Mouse (Mus musculus) cerebellum, postnatal 25 days (tissue): ENCODE results near the gene Rars.
"Not testable (repeated sequence)": the region's sequence is repeated elsewhere in the genome, so short reads cannot be mapped to it uniquely, and the experiment has no call there.

ENCODE experiments used
- DNase-seq, 2 experiments: peaks; one replicate each; pipeline ENCODE4 v3.0.0; 2021; ENCODE audit warnings: mixed read lengths in 2 of 2

The Rars gene

GRCm38 (mm10) chr11:35834022-35834760, at the start of gene Rars:
TSS of gene Rars (minus strand) at chr11:35834506.
- DNase-seq, result peak; percentile 93 to 95

- DNase-seq, result no peak
Observed at GRCm38 (mm10) chr11:35882777-35883176, 48.5 kb upstream of the Rars start.

GRCm38 (mm10) chr11:35878559-35878897, 44.2 kb upstream of the Rars start:
- DNase-seq, result no peak

DNA sequence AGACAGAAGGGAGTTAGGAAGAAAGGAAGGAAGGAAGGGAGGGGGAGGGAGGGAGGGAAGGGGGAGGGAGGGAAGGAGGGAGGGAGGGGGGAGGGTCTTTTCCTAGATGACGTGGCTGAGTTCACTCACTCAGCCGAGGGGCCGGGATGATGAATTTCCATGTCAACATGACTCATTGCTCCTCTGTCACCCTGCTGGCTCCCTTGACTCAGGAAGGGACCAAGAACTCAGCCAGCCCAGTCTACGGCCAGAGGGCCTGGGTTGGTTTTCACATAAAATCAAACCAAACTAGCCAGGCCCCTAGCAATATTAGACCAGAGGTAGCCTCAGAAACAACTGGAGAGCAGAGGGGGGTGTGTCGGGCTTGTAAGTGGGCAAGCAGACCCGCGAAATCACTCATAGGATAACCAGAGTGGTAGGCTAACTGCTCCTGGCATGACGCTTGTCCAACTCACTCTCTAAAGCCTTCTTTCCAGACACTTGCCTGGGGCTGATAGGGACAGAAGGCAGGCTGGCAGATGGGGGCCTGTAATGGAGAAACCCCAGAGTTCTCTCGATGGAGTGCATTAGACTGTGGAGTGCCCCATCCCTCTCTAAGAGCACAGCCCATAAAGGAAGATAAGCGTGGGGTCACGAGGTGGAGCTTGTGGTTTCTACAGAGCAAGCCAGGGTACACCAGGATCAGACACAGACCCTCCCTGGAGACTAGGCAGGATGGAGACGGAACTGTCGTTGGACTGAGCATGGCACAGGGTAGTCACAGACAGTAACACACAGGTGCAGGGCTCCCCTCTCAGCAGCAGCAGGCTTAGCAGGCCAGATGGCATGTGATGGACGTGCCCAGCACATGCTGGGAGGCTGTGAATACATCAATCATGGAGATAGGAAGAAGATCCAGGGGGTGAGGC, 43.6 kb upstream of the Rars start:
- peak in 1 of 2 experiments; percentile 25 for DNase-seq

DNA sequence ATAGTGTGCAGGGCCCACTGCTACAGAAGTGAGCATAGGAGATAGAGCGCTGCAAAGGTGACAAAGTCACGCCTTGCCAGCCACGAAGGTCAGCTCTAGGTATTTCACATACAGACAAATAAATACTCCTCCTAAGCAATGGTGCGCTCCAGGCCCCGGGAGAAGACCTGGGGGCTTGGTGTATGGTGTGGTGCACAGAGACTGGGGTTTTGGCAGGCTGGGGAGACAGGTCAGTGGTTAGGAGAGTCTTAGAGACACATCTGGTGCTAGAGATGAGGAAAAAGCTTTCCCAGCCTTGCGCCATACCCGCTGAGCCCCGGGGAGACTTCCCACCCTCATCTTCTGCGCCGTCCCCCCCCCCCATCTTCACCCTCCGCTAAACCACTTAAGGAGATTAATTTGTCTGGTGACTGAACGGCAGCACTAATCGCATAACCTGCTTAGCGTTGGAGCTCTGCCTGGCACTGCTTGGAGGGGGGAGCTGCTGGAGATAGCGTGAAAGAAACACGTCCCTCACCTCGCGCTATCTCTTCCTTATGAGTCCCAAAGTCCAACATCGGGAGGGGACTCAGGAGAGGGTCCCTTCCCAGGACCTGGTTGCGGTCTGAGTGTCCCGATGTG, 39.4 kb upstream of the Rars start:
- no peak for DNase-seq

- DNase-seq, result no peak
Observed at GRCm38 (mm10) chr11:35870961-35871360, 36.7 kb upstream of the Rars start.

- no peak for DNase-seq
Observed at GRCm38 (mm10) chr11:35866140-35866539, 31.8 kb upstream of the Rars start.

GRCm38 (mm10) chr11:35864981-35865604, 30.8 kb upstream of the Rars start:
- peak in 1 of 2 experiments; percentile 25 for DNase-seq

DNA sequence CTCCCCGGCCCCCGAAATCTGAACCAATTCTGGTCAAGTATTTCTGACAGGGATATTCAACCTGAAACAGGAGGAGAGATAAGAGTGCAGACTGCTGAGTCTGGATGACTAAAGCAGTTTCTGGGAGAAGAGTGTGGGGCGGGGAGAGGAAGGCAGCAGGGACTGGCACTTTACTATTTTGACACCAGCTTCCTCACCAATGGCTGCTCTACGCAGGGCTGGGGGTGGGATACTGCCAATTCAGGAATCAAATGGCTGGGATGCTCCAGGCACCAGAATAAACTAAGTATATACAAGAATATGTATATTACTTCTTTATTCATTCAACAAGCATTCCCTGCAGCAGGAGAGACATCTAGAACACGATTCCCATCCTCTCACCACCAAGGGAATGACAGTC, 29.3 kb upstream of the Rars start:
- no peak for DNase-seq

DNA sequence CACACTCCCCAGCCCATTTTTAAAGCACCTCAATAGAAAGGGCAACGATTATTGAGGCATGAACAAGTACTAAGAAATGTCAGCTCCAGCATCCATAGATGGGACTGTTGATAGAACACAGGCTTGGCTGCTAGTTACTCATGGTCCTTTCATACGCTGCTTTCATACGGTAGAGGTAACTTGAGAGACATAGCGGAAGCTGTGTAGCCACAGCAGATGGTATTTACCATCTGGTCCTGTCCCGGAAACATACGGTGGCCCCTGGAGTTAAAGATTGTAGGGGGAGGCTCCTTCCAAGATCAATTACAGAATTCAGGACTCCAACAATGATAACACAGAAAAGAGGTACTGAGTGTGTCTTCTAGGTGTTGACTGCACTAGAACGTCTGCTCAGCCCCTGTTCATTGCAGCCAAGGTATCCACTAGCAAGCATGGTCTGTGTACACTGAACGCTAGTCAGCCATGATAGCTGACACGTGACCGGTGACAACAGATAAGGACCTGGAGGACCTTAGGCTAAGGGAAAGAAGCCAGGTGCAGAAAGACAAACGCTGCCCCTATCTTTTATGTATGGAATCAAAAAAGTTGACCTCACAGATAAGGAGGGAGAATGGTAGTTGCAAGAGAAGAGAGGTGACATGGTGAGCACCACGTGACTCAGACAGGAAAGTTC, 23.2 kb upstream of the Rars start:
- no peak for DNase-seq

- no peak for DNase-seq
Observed at GRCm38 (mm10) chr11:35856359-35857040, 22.2 kb upstream of the Rars start.

DNA sequence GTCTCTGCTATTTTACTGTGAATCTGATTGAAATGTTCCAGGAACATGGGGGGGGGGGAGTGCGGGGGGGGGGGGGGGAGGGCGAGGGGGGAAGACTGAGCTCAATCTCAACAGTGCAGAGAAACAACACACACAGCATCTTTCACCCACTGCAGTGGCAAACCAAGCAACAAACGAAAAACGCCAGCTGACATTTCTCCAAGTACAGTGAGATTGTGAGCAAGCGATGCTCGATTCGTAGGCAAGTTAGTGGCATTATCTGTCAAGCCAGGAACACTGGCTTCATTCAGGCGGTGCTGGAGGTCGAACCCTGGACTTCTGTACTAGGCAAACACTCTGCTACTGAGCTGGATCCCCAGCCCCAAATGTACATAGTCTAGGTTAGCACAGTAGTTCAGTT, 21.3 kb upstream of the Rars start:
- DNase-seq, result no peak

DNA sequence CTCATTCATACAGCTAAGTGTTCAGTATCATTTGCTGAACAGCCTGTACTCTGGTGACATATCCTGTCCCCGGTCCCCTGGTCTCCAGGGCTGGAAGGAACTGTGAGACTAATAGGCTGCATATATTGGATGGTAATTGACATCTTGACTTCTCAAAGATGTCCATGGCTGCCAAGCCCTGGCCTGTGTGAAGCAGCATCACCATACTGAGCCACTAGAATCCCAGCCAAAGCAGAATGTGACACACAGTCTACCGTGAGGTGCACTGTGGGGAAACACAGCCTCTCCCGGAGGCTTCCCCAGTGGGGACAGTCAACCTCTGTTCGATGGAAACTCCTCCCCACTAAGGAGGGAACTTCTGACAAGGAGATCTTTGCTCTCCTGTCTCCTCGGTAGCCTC, 20.6 kb upstream of the Rars start:
- no peak for DNase-seq

- no peak for DNase-seq
Observed at GRCm38 (mm10) chr11:35853651-35854050, 19.3 kb upstream of the Rars start.

GRCm38 (mm10) chr11:35852731-35853130, 18.4 kb upstream of the Rars start:
- peak in 1 of 2 experiments; percentile 41 for DNase-seq

GRCm38 (mm10) chr11:35844299-35844698, 10.0 kb upstream of the Rars start:
- no peak for DNase-seq

DNA sequence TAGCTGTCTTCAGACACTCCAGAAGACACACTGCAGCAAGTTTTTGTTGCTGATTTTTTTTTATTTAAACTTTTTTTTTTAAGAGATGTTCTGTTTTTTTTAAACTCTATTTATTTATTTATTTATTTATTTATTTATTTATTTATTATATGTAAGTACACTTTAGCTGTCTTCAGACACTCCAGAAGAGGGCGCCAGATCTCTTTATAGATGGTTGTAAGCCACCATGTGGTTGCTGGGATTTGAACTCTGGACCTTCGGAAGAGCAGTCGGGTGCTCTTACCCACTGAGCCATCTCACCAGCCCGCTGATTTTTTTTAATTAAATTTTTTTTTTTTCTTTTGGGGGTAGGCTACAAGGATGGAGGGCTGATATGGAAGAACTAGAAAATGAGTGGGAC, 8.3 kb upstream of the Rars start:
- not testable (repeated sequence) for DNase-seq

- no peak for DNase-seq
Observed at GRCm38 (mm10) chr11:35841738-35842325, 7.5 kb upstream of the Rars start.

DNA sequence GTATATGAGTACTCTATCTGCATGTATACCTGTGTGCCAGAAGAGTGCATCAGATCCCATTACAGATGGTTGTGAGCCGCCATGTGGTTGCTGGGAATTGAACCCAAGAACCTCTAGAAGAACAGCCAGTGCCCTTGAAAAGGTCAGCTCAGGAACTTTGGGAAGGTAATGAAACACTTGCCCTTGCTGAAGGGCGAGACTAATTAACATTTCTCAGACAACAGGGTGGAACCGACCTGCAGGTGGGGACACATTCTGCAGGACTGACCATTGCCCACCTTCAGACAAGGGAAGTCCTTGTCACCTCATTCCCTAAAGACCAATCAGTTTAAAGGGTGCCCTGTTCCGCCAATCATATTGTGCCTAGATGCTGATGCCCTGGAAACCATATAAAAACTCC, 6.5 kb upstream of the Rars start:
- not testable (repeated sequence) for DNase-seq

- DNase-seq, result no peak
Observed at GRCm38 (mm10) chr11:35840282-35840681, 6.0 kb upstream of the Rars start.
